Mouse (Mus musculus): Measurements from ENCODE around the gene Gng3. TPM values are rescaled to one million over a fixed set of nuclear protein-coding genes. Genes with fewer than 3 reads are reported as not detected.

Gene Gng3
- polyA plus RNA-seq, 1 experiment = not detected

GRCm38 (mm10) chr19:8817001-8817400 is 22.0 kb downstream of the Gng3 start:
- Histone ChIP-seq H3K9me3 (no peaks in the 10 kb centered on the region), H3K4me1 (peaks cover 42% of the 10 kb centered on the region), H3K27me3 (replicated peaks) (no peaks in the 10 kb centered on the region), H3K4me3 (replicated peaks) (peak overlapping the region; percentile 56), H3K36me3 (replicated peaks; ENCODE audit: low read length) (peaks cover 53% of the 10 kb centered on the region)
- TF ChIP-seq FLI1 (IDR thresholded peaks at IDR 0.05; ENCODE audit: low read length) = no peak
- no peak for TF ChIP-seq GATA1 (IDR thresholded peaks at IDR 0.05; ENCODE audit: borderline replicate concordance, low read length)

- peaks cover 60% of the 10 kb centered on the region for H3K36me3 ChIP-seq (replicated peaks; ENCODE audit: low read length)
- no peaks in the 10 kb centered on the region for H3K27me3 ChIP-seq (replicated peaks)
- no peaks in the 10 kb centered on the region for H3K9me3 ChIP-seq
- no peak overlapping the region for H3K4me3 ChIP-seq (replicated peaks)
- TF ChIP-seq FLI1 (IDR thresholded peaks at IDR 0.05; ENCODE audit: low read length) (no peak), GATA1 (IDR thresholded peaks at IDR 0.05; ENCODE audit: borderline replicate concordance, low read length) (no peak)
- H3K4me1 ChIP-seq = peaks cover 40% of the 10 kb centered on the region
Observed at GRCm38 (mm10) chr19:8815812-8816211, 23.2 kb downstream of the Gng3 start.

- Histone ChIP-seq H3K36me3 (replicated peaks; ENCODE audit: low read length) (peaks cover 74% of the 10 kb centered on the region), H3K4me1 (peaks cover 57% of the 10 kb centered on the region), H3K9me3 (no peaks in the 10 kb centered on the region), H3K4me3 (replicated peaks) (peak overlapping the region; percentile 5), H3K27me3 (replicated peaks) (no peaks in the 10 kb centered on the region)
- TF ChIP-seq GATA1 (IDR thresholded peaks at IDR 0.05; ENCODE audit: borderline replicate concordance, low read length) (no peak), FLI1 (IDR thresholded peaks at IDR 0.05; ENCODE audit: low read length) (no peak)
Observed at GRCm38 (mm10) chr19:8806810-8807209, 32.2 kb downstream of the Gng3 start.

- TF ChIP-seq GATA1 (IDR thresholded peaks at IDR 0.05; ENCODE audit: borderline replicate concordance, low read length) (no peak), FLI1 (IDR thresholded peaks at IDR 0.05; ENCODE audit: low read length) (no peak)
- Histone ChIP-seq H3K4me1 (peaks cover 70% of the 10 kb centered on the region), H3K9me3 (no peaks in the 10 kb centered on the region), H3K27me3 (replicated peaks) (no peaks in the 10 kb centered on the region), H3K4me3 (replicated peaks) (peak overlapping the region; percentile 95), H3K36me3 (replicated peaks; ENCODE audit: low read length) (peaks cover 50% of the 10 kb centered on the region)
Observed at GRCm38 (mm10) chr19:8803879-8804660, 34.9 kb downstream of the Gng3 start.

- peaks cover 42% of the 10 kb centered on the region for H3K36me3 ChIP-seq (replicated peaks; ENCODE audit: low read length)
- H3K9me3 ChIP-seq = no peaks in the 10 kb centered on the region
- TF ChIP-seq GATA1 (IDR thresholded peaks at IDR 0.05; ENCODE audit: borderline replicate concordance, low read length) = no peak
- no peak for TF ChIP-seq FLI1 (IDR thresholded peaks at IDR 0.05; ENCODE audit: low read length)
- H3K4me3 ChIP-seq (replicated peaks) = peak overlapping the region; percentile 95
- no peaks in the 10 kb centered on the region for H3K27me3 ChIP-seq (replicated peaks)
- H3K4me1 ChIP-seq = peaks cover 70% of the 10 kb centered on the region
Observed at GRCm38 (mm10) chr19:8803204-8803780, 35.7 kb downstream of the Gng3 start.

GRCm38 (mm10) chr19:8802130-8802821 is 36.7 kb downstream of the Gng3 start, which contains the start of gene Zbtb3:
Gene Zbtb3, plus strand, starts transcription at chr19:8802555.
- TF ChIP-seq GATA1 (IDR thresholded peaks at IDR 0.05; ENCODE audit: borderline replicate concordance, low read length) (no peak), FLI1 (IDR thresholded peaks at IDR 0.05; ENCODE audit: low read length) (no peak)
- Histone ChIP-seq H3K4me1 (peaks cover 69% of the 10 kb centered on the region), H3K4me3 (replicated peaks) (peak within 1 kb of the TSS; percentile 95), H3K36me3 (replicated peaks; ENCODE audit: low read length) (peaks cover 32% of the 10 kb centered on the region), H3K27me3 (replicated peaks) (no peaks in the 10 kb centered on the region), H3K9me3 (no peaks in the 10 kb centered on the region)

GRCm38 (mm10) chr19:8798947-8799315 is 40.1 kb downstream of the Gng3 start:
- H3K27me3 ChIP-seq (replicated peaks) = no peaks in the 10 kb centered on the region
- peaks cover 49% of the 10 kb centered on the region for H3K4me1 ChIP-seq
- no peak for TF ChIP-seq GATA1 (IDR thresholded peaks at IDR 0.05; ENCODE audit: borderline replicate concordance, low read length)
- TF ChIP-seq FLI1 (IDR thresholded peaks at IDR 0.05; ENCODE audit: low read length) = no peak
- peaks cover 25% of the 10 kb centered on the region for H3K36me3 ChIP-seq (replicated peaks; ENCODE audit: low read length)
- H3K9me3 ChIP-seq = no peaks in the 10 kb centered on the region
- H3K4me3 ChIP-seq (replicated peaks) = peak overlapping the region; percentile 99

- Histone ChIP-seq H3K4me3 (replicated peaks) (peak within 1 kb of the TSS; percentile 99), H3K27me3 (replicated peaks) (no peaks in the 10 kb centered on the region), H3K9me3 (peaks cover 2% of the 10 kb centered on the region), H3K4me1 (peaks cover 44% of the 10 kb centered on the region), H3K36me3 (replicated peaks; ENCODE audit: low read length) (peaks cover 28% of the 10 kb centered on the region)
- TF ChIP-seq FLI1 (IDR thresholded peaks at IDR 0.05; ENCODE audit: low read length) (peak; percentile 37; the same call in 1 of the 2 replicates), GATA1 (IDR thresholded peaks at IDR 0.05; ENCODE audit: borderline replicate concordance, low read length) (no peak)
Observed at GRCm38 (mm10) chr19:8798264-8798946, 40.6 kb downstream of the Gng3 start, which contains the start of gene Polr2g. Gene Polr2g, minus strand, starts transcription at chr19:8798577.

GRCm38 (mm10) chr19:8790171-8790570 is 48.8 kb downstream of the Gng3 start:
- H3K9me3 ChIP-seq = peaks cover 6% of the 10 kb centered on the region
- no peaks in the 10 kb centered on the region for H3K27me3 ChIP-seq (replicated peaks)
- H3K4me1 ChIP-seq = peaks cover 27% of the 10 kb centered on the region
- peaks cover 42% of the 10 kb centered on the region for H3K36me3 ChIP-seq (replicated peaks; ENCODE audit: low read length)
- H3K4me3 ChIP-seq (replicated peaks) = no peak overlapping the region
- no peak for TF ChIP-seq GATA1 (IDR thresholded peaks at IDR 0.05; ENCODE audit: borderline replicate concordance, low read length)
- TF ChIP-seq FLI1 (IDR thresholded peaks at IDR 0.05; ENCODE audit: low read length) = no peak
